Mouse (Mus musculus) frontal cortex, adult 2 months (tissue): ENCODE data around the gene Smad3. TPM values are rescaled to one million over a fixed set of nuclear protein-coding genes. Genes with fewer than 3 reads are reported as not detected.

Experiments
- DNase-seq, 2 experiments: peaks; one replicate each; pipeline ENCODE4 v3.0.0; 2022; ENCODE audit warnings: low spot score in 1 of 2; ENCODE audit errors: extremely low spot score in 1 of 2
- polyA plus RNA-seq: library from polyadenylated mRNA; depleted of rRNA; stranded (reverse); fragments of >200 nt; gene quantifications from 2 replicates; pipeline ENCODE4 v1.2.3, GENCODE M21; 2012

Smad3 gene
- polyA plus RNA-seq, 1 experiment, result 29.5 TPM

DNA sequence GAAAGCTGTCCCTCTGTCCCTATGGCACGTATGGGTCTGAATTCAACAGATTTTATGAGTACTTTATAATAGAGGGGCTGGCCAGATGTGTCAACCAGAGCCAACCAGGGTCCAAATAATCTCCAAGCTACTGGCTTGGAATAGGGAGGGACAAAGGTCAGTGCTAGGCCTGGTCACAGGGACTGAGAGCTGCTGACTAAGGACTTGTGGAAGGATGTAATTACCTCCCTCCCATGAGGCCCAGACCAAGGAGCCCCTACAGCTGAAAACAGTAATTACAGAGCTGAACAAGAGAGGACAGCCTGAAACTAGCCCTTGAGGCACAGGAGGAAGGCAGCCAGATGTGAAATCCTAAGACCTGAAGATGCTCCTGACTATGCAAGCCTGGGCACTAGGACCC, 89.2 kb downstream of the Smad3 start:
- DNase-seq, result no peak

DNA sequence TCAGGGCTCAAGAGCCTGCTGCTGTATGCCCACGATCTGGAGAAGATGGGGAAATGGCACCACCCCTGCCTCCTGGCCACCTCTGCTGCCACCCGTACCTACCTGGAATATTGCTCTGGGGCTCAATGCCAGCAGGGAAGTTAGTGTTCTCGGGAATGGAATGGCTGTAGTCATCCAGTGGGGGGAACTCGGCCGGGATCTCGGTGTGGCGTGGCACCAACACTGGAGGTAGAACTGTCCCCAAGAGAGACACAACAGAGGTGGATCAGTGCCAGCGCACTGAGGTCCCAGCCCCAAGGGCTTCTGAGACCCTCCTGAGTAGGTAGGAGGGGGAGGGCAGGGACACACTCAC, 90.4 kb downstream of the Smad3 start:
- DNase-seq, result no peak

DNA sequence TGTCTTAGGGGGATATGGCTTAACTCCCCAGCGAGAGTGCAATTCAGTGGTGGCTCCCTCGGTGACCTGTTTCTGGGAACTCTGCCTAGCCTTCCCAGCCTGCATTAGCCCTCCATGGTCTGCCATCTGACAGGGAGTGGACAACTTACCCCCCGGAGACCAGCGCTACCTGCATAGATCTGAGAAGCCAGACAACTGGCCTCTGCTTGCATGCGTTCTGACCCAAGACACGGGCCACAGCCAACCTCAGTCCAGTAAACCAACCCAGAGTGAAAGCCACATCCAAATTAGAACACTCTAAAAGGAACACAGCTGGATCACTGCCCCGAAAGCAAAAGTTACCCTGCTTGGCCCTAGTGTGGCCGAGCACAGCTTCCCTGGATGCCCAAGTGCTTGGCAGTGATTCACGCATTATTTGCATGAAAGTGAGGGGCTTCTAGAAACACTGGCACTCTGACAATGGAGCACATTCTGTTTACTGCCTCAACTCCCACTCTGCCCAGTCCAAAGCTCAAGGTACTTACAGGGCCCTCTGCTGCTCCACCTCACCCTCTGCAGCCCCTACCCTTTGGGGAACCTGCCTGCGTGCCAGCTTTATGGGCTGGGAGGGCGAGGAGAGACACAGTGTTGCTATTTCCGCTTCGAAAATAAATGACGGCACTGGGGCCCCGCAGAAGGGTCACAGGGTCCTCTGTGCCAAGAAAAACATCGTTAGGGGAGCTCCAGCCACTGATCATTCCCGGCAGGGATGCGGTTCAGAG, 91.0 kb downstream of the Smad3 start:
- no peak for DNase-seq

DNA sequence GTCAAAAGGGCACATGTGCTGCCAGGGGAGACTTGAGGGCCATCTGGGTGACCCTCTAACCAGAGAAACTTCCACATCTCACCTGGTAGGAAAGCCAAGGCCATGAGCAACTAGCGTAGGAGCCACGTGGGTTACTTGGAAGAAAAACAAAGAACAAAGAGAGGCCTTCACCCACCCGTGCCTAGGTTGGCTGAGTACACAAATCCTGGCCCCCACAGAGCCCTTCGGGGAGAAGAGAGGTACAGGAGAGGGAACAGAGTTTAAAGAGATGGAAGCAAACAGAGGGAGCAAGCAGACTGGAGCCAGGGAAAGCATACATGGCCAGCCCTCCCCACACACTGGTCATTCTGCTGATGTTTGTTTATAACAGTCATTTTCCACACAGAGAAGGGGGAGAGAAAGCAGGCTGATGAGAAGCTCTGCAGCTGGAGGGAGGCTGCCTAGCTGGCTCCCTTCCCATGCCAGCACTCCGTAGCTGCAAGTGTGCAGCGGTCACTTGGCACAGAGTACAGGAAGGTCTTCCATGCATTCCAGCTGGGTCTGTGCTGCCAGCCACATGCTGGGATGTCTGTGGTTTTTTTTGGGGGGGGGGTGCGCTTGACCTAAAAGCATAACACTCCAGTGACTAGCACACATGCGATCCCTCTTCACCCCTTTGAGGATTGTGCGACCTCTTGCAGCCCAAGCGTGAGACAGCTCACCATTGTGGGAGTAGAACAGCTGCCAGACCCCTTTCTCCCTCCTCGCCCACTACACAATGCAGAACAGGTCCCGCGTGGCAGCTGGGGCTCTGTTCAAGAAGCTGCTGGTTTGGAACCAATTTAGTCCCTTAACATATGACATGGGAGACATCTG, 92.8 kb downstream of the Smad3 start:
- DNase-seq, result no peak

DNA sequence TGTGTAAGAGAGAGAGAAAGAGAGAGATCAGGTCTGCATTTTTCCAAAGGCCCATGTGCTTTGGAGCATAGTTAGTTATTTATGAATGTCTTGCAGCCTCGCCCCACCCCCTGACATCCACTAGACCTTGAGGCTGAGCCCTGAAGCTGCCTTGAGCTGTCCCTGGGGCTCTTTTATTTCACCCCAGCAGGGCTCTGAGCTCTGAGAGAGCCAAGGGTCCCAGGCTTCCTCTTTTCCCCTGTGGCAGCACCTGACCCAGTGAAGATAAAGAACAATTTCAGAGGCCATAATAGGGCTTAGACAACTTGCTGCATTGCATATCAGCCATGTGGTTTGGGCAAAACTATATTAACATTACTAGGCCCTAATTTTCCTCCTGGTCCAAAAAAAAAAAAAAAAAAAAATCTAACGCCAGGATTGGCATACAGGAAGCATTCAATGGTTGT, 93.5 kb downstream of the Smad3 start:
- no peak for DNase-seq

DNA sequence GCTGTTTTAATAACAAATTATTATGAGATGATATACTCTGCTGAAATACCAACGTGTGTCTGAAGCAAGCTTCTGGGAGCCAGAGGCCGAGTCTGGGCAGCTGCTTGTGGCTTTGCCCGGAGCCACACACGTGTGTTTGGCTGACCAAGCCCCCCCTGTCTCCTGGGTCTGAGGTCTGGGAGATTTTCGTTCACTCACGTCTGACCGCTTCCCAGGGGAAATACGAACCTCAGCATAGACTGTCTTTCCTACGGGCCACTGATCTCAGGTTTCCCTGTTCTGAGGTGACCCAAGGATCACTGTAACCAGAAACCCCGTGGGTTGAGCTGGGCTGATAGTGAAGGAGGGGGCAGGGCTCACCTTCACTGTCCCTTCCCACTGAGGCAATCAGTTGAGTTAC, 94.6 kb downstream of the Smad3 start:
- DNase-seq, result no peak

DNA sequence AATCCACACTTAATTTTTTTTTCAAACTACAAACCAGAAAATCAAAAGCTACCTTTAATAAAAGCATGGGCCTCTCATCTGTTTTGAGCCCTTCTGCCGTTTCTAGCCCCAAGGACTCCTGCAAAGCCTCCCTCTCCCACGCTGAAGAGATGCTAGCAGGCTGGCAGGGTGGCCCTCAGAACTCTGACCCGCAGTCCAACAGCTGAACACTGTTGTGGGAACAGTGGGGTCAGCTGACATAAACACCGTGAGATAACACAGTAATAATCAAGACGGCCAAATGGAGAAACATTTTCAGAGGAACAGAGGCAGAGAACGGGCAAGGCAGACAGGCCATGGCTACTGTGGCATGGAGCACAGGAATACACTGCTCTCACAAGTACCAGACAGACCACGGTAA, 95.0 kb downstream of the Smad3 start:
- DNase-seq, result no peak

DNA sequence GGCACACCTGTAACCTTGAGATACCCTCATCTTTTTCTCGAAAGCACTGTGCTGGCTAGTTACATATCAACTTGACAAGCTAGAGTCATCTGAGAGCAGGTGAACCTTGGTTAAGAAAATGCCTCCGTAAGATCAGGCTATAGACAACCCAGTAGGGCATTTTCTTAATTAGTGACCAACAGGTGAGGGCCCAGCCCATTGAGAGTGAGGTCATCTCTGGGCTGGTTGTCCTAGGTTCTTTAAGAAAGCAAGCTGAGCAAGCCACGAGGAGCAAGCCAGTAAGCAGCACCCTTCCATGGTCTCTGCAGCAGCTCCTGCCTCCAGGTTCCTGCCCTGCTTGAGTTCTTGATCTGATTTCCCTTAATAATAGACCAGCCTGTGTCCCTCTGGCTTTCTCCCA, 97.1 kb downstream of the Smad3 start:
- no peak for DNase-seq

DNA sequence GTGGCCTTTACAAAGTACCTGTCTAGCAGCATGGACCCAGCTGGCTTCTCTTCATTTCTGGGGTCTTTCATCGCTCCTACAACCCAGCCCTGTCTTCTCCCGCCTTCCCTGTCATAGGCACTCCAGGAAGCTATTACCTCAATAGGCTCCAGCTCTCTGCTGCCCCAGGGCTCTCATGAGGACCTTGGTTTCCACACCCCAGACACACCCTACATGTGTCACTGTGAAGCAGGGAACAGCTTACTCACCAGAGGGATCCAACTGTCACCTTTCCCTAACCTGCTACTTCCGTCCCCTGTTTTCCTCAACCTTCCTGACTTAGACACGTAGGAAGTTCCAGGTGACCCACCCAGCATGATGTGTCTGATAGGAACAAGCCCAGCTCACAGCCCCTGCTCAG, 97.7 kb downstream of the Smad3 start:
- DNase-seq, result no peak

DNA sequence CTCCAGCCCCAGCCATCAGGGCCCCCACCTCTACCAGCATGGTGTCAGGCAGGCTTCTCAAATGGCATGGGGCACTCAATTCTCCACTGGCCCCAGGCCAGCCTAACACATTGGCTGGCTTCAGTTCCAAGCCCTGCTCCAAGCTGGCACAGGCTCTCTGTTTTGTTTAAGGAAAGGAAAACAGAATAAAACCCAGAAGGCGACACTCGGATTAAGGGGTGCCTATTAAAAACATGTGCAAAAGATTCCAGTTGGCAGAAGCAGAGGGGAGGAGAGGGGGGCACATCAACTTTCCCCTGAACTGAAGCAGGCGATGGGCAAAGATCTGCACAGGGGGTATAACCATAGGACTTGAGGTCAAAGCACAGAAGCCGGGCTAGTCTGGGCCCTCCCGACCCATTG, 98.8 kb downstream of the Smad3 start:
- no peak for DNase-seq

DNA sequence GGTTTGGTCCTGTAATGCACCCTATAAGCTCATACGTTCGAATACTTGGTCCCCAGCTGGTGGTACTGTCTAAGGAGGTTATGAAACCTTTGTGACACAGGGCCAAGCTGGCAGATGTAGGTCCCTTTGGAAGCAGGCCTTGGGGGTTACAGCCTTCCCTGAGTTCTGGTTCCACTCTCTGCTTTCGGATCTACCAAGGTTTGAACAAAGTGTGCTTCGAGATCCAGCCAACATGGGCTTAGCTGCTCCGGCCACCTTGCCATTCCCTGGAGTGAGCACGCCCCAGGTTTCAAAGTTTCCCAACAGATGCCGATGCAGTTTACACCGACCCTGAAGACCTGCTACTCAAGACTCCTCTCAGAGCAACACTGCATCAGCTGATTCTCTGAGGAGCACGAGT, 99.4 kb downstream of the Smad3 start:
- DNase-seq, result no peak

DNA sequence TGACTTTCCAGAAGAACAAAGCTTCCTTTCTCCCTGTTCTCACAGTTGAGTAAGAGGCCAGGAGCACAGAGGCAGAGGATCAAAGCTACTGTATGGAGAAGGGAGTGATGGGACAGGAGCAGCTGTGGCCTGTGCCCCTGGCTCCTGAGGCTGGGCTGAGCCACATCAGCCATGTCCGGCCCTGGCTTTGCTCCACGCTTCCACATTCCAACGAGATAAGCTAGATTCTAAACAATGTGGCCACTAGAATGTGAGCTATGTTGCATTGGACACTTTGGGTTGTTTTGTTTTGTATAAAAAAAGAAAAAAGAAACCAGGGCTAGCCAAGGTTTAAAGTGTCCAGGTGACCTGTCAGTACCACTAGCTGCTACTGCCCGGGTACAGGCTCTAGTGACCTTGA, 100.6 kb downstream of the Smad3 start:
- DNase-seq, result no peak

DNA sequence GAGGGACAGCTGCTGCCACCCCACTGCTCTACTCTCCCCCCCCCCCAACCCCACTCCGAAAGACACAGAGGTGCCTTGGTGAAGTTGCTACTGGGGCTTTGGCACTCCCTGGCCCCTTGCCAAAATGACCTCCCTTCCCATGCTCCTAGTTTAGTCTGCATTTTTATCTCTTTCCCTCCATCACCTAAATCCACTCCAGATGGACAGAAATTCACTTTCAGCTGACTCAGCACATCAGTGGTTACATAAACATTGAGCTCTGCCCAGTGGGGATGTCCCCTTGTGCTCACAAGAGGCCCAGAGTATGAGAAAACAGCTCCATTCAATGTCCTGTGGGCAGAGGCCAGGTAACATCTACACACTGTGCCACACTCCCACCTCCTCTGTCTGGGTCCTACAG, 102.7 kb downstream of the Smad3 start:
- no peak for DNase-seq

DNA sequence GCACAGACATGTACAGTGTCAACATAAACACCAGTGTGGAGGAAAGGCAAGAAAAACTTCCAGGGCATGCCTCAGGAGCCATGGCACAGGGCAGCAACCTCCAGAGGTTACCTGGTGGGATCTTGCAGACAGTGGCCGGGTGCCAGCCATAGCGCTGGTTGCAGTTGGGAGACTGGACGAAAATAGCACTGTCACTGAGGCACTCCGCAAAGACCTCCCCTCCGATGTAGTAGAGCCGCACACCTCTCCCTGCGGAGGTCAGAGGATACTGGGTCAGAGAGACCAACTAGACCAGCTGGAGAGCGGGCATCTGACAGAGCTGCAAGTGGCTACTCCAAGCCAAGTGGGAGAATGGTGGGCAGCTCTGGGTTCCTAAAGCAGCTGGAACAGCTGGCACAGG, 103.2 kb downstream of the Smad3 start:
- no peak for DNase-seq

DNA sequence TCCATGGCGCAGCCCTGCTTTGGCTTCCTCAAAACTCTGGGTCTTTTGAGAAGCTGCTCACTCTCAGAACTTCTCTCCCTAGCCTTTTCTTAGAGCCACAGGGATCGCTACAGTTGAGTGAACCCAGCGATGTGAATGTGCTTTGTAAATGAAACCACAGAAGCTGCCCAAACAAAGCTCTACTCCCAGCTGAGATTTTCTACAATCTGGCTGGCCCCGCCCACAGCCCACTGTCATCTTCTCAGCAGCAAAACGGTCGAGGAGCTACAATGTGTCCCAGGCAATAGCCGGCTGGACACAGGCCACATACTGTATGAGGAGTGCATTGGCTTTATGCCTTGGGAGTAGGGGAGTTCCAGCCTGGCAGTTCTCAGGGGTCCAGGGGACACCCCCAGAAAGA, 104.1 kb downstream of the Smad3 start:
- no peak for DNase-seq

DNA sequence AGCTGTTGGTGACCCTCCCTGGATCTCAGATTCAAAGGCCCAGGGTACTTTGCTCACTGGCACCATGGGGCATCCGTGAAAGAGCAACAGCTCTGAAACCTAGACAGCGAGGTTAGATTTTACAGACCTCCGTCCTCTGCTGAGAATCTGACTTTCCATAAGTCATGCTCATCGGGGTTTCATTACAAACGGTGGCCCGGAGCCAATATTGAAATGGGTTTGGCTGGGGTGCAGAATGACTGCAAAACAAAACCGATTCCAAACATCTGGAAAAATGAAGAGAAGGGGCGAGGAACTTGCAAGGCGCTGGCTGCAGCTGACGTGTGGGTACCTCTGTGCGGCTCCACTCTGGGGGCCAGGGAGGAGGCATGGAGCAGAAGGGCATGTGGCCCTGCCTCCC, 106.2 kb downstream of the Smad3 start:
- DNase-seq, result no peak

DNA sequence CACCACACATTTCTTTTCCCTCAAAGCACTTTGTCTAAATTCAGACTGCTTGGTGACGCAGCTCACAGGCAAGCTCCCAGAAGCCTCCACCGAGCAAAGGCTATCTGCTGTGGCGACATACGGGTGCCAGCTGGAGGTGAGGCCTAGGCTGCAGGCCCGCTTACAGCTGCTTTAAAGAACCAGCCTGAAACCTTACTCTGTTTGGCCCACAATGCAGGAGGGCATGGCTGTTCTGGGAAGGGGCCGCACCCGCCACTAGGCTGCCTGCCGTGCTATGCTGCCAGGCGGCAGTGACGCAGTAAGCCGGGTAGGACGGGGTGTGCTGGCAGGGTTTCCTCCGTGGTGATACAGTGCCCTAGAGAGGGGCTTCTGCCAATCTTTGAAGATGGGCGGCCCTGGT, 106.9 kb downstream of the Smad3 start:
- DNase-seq, result no peak

DNA sequence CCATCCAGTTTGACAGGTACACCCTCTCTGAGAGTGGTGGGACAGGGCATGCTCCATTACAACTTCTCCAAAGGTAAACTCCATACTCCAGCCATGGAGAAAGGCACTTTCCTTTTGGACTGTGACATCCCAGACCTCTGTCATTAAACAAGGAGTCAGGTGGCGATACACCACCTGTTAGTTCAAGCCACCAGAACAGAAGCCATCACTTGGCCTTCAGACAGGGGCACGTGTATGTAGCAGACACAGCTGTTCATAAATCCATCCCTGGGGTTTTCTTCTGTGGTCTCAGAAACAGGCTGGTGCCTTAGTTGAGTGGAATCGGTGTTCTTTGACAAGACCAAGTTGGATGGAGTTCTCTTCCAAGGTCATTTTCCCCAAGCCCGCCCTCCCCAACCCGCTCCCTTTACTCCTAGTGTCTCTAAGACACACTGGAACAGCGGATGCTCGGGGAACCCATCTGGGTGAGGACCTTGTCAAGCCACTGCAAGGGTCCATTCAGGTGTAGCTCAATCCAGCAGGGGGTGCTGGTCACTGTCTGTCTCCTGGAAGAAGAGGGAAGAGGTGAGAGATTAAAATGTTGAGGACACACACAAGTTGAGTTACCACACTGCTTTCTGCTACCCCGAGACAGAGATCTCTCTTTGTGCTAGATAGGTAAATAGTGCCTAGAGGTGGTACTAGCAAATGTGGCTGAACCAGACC, 107.8 kb downstream of the Smad3 start:
- no peak for DNase-seq

DNA sequence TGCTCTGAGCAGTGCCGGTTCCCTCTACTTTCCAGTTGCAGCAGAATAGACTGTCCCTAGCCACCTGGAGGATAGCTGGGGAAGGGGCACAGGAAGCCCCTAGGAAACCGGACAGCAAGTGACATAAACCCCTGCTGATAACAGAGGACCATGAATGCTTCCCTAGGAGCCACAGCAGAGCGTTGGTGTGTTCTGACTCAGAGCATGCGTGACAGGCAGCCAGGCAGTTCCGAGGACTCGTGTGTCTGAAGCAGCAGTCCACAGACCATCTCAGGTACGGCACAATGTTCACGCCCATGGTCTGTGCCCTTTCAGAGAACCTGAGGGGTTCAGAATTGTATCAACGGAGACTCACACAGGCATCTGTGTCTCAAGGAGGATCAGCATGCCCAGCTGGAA, 109.3 kb downstream of the Smad3 start:
- DNase-seq, result no peak

DNA sequence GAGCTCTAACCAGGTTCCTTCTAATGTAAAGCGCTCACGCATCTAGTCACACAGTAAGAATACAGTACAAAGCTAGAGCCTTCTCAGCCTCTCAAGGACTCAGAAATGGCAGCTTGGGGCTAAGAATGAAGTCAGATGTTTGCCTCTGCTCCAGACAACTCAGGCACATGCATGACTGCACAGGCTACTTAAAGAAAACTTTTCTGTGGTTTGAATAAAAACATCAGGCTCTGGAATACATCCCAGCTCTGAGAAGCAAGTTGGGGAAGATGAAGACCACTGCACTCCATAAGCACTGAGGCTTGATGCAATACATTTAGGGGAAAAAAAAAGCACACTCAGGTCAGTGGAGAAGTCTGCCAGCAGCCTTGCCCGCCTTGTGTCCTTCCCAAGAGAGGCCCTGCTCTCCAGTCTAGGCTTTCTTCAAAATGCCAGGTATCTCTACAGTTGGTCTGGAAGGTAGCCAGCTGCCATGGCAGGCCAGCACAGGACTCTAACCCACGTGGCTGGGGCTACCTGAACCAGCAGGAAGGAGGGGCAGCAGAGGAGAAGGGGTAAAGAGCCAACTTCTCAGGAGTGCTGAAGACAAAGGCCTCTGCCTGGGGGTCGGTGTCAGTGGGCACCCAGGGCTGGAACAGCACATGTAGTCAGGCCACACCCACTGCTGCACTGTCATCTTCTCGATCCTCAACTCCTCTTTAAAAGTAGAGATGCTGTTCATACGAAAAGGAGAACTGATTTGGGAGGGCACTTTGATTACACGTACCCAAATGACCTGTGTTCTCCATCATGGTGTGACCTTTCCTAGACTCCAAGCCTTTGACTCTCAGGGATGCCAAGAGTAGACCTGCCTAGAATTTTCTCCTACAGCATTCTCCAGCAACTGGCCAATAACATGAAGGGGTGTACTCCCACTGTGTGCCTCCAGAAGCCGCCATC, 109.9 kb downstream of the Smad3 start:
- no peak for DNase-seq
